Mouse (Mus musculus) midbrain, embryonic 14.5 days (tissue): ENCODE results near the gene Gna12. TPM values are rescaled to one million over a fixed set of nuclear protein-coding genes. Genes with fewer than 3 reads are reported as not detected.

Experiments
- ATAC-seq: fragments of 200-750 bp; cut with Nextera tagmentation; 2 replicates; pipeline ENCODE4 v1.8.0; 2017; ENCODE audit warnings: moderate number of reproducible peaks, moderate library complexity; ENCODE audit not compliant: low FRiP score, low TSS enrichment
- DNase-seq: peaks from one replicate; pipeline ENCODE4 v3.0.0-alpha.2; 2015
- H3K27ac ChIP-seq: fragments of 300-500 bp; sonication (generic); replicated peaks from 2 replicates; pipeline ENCODE4 v1.5.1; 2014; ENCODE audit warnings: mild to moderate bottlenecking, low read depth, low read length, moderate library complexity
- H3K27me3 ChIP-seq: fragments of 300-500 bp; sonication (generic); 2 replicates; pipeline ENCODE4 v1.6.1; 2014; ENCODE audit warnings: low read length, control low read depth, mixed read lengths; ENCODE audit not compliant: control insufficient read depth, insufficient read depth
- H3K36me3 ChIP-seq: fragments of 300-500 bp; sonication (generic); 2 replicates; pipeline ENCODE4 v1.6.1; 2014; ENCODE audit warnings: low read length, control low read depth; ENCODE audit not compliant: control insufficient read depth, insufficient read depth
- H3K4me1 ChIP-seq: fragments of 300-500 bp; sonication (generic); 2 replicates; pipeline ENCODE4 v1.6.1; 2014; ENCODE audit warnings: mild to moderate bottlenecking, antibody characterized with exemption, low read length, control low read depth; ENCODE audit not compliant: control insufficient read depth, insufficient read depth
- H3K4me2 ChIP-seq: fragments of 300-500 bp; sonication (generic); 2 replicates; pipeline ENCODE4 v1.6.1; 2014; ENCODE audit warnings: mild to moderate bottlenecking, low read length, moderate library complexity
- H3K4me3 ChIP-seq: fragments of 300-500 bp; sonication (generic); replicated peaks from 2 replicates; pipeline ENCODE4 v1.5.1; 2014; ENCODE audit warnings: low read depth, low read length
- H3K9ac ChIP-seq: fragments of 300-500 bp; sonication (generic); replicated peaks from 2 replicates; pipeline ENCODE4 v1.6.1; 2014; ENCODE audit warnings: mild to moderate bottlenecking, low read length, moderate library complexity
- H3K9me3 ChIP-seq: fragments of 300-500 bp; sonication (generic); 2 replicates; pipeline ENCODE4 v1.6.1; 2016; ENCODE audit warnings: low read length, control low read depth, mixed read lengths; ENCODE audit not compliant: control insufficient read depth
- WGBS: fragments of 180-500 bp; shearing (Covaris S2); extraction: QIAGEN DNeasy Blood & Tissue Kit; methylation state at CpG from one replicate; pipeline ENCODE4 v1.1.7; 2014; 5-methylcytosine and 5-hydroxymethylcytosine counted together
- polyA plus RNA-seq: library from polyadenylated mRNA; unstranded; fragments of >200 nt; fragmentation: Nextera tagmentation; extraction: Ambion mirVana; gene quantifications from 2 replicates; pipeline ENCODE4 v1.2.1, GENCODE M21; 2014

Gna12 gene
- polyA plus RNA-seq, 1 experiment from 2014 or later: 21.6 TPM

GRCm38 (mm10) chr5:140823386-140823785, 6.8 kb downstream of the Gna12 start:
- H3K36me3 ChIP-seq: no peaks in the 10 kb centered on the region
- no peak for DNase-seq
- ATAC-seq: no peak
- H3K27me3 ChIP-seq: no peaks in the 10 kb centered on the region
- H3K9ac ChIP-seq: no peak overlapping the region
- H3K4me2 ChIP-seq: no peak overlapping the region
- no peak overlapping the region for H3K27ac ChIP-seq
- H3K9me3 ChIP-seq: no peaks in the 10 kb centered on the region
- peaks cover 26% of the 10 kb centered on the region for H3K4me1 ChIP-seq
- no peak overlapping the region for H3K4me3 ChIP-seq
- WGBS: 97% methylated on average over 2 of the region's 2 CpGs

- Histone ChIP-seq H3K4me2 (no peak overlapping the region), H3K4me3 (no peak overlapping the region), H3K27me3 (no peaks in the 10 kb centered on the region), H3K36me3 (no peaks in the 10 kb centered on the region), H3K9me3 (no peaks in the 10 kb centered on the region), H3K4me1 (peaks cover 12% of the 10 kb centered on the region), H3K9ac (no peak overlapping the region), H3K27ac (no peak overlapping the region)
- DNase-seq (no peak), ATAC-seq (no peak)
- WGBS: 92% methylated on average over 4 of the region's 4 CpGs
Measured at GRCm38 (mm10) chr5:140821951-140822350, 8.3 kb downstream of the Gna12 start.

GRCm38 (mm10) chr5:140820539-140820938, 9.7 kb downstream of the Gna12 start:
- ATAC-seq (no peak), DNase-seq (no peak)
- Histone ChIP-seq H3K27ac (no peak overlapping the region), H3K4me3 (no peak overlapping the region), H3K4me2 (no peak overlapping the region), H3K9ac (no peak overlapping the region), H3K27me3 (no peaks in the 10 kb centered on the region), H3K36me3 (no peaks in the 10 kb centered on the region), H3K9me3 (no peaks in the 10 kb centered on the region), H3K4me1 (peaks cover 11% of the 10 kb centered on the region)
- WGBS: 88% methylated on average over 4 of the region's 4 CpGs

- Histone ChIP-seq H3K4me2 (no peak overlapping the region), H3K9ac (no peak overlapping the region), H3K27ac (no peak overlapping the region), H3K4me1 (peaks cover 20% of the 10 kb centered on the region), H3K4me3 (no peak overlapping the region), H3K36me3 (no peaks in the 10 kb centered on the region), H3K9me3 (no peaks in the 10 kb centered on the region), H3K27me3 (no peaks in the 10 kb centered on the region)
- no peak for ATAC-seq
- WGBS: 49% methylated on average over 4 of the region's 4 CpGs
- DNase-seq: peak; percentile 61
Measured at GRCm38 (mm10) chr5:140819594-140819993, 10.6 kb downstream of the Gna12 start.

GRCm38 (mm10) chr5:140818482-140819076, 11.7 kb downstream of the Gna12 start:
- Histone ChIP-seq H3K27ac (peak overlapping the region; percentile 13; the same call in 1 of the 2 replicates), H3K4me3 (no peak overlapping the region), H3K4me2 (no peak overlapping the region), H3K27me3 (no peaks in the 10 kb centered on the region), H3K9ac (no peak overlapping the region), H3K36me3 (no peaks in the 10 kb centered on the region), H3K9me3 (no peaks in the 10 kb centered on the region), H3K4me1 (peaks cover 26% of the 10 kb centered on the region)
- ATAC-seq (no peak), DNase-seq (no peak)
- 78% methylated on average over 5 of the region's 5 CpGs for WGBS

- no peak overlapping the region for H3K4me2 ChIP-seq
- DNase-seq: no peak
- H3K9ac ChIP-seq: no peak overlapping the region
- no peaks in the 10 kb centered on the region for H3K27me3 ChIP-seq
- peaks cover 35% of the 10 kb centered on the region for H3K4me1 ChIP-seq
- no peak overlapping the region for H3K27ac ChIP-seq
- no peak for ATAC-seq
- no peaks in the 10 kb centered on the region for H3K9me3 ChIP-seq
- H3K4me3 ChIP-seq: no peak overlapping the region
- no peaks in the 10 kb centered on the region for H3K36me3 ChIP-seq
- 89% methylated on average over 6 of the region's 6 CpGs for WGBS
Measured at GRCm38 (mm10) chr5:140816950-140817568, 13.2 kb downstream of the Gna12 start.

GRCm38 (mm10) chr5:140816008-140816407, 14.2 kb downstream of the Gna12 start:
- no peak overlapping the region for H3K4me2 ChIP-seq

GRCm38 (mm10) chr5:140815059-140815728, 15.0 kb downstream of the Gna12 start:
- peak; percentile 40 for DNase-seq
- no peak for ATAC-seq
- H3K4me3 ChIP-seq: no peak overlapping the region
- peak overlapping the region; percentile 55; the same call in 1 of the 2 replicates for H3K27ac ChIP-seq
- H3K36me3 ChIP-seq: no peaks in the 10 kb centered on the region
- 20% methylated on average over 9 of the region's 9 CpGs for WGBS
- no peak overlapping the region; the same call in 1 of the 2 replicates for H3K4me2 ChIP-seq
- no peak overlapping the region for H3K9ac ChIP-seq
- peaks cover 44% of the 10 kb centered on the region for H3K4me1 ChIP-seq
- no peaks in the 10 kb centered on the region for H3K27me3 ChIP-seq
- no peaks in the 10 kb centered on the region for H3K9me3 ChIP-seq

More at GRCm38 (mm10) chr5:140816008-140816407, 14.2 kb downstream of the Gna12 start:
- 89% methylated on average over 3 of the region's 3 CpGs for whole genome bisulfite sequencing
- H3K4me3 ChIP-seq: no peak overlapping the region
- 0 out of 2 replicates have a peak overlapping the region, but pooled peaks have one; percentile 32 for H3K27ac ChIP-seq
- no peaks in the 10 kb centered on the region for H3K9me3 ChIP-seq
- H3K9ac ChIP-seq: 0 out of 2 replicates have a peak overlapping the region, but pooled peaks have one; percentile 2
- ATAC-seq: no peak
- H3K4me1 ChIP-seq: peaks cover 40% of the 10 kb centered on the region
- H3K27me3 ChIP-seq: no peaks in the 10 kb centered on the region
- no peaks in the 10 kb centered on the region for H3K36me3 ChIP-seq
- DNase-seq: no peak
